Mouse (Mus musculus) embryo, embryonic 9.5 days (tissue): ENCODE data around the gene Fam168a.

ENCODE experiments used
- DNase-seq: peaks from one replicate; pipeline ENCODE4 v3.0.0-alpha.2; 2017; ENCODE audit errors: extremely low spot score

Fam168a gene

GRCm38 (mm10) chr7:100780192-100780591 lies 73.8 kb downstream of the Fam168a start:
- DNase-seq: no peak

GRCm38 (mm10) chr7:100784650-100785049 lies 78.2 kb downstream of the Fam168a start:
- DNase-seq: no peak

GRCm38 (mm10) chr7:100785426-100785825 lies 79.0 kb downstream of the Fam168a start:
- DNase-seq: no peak

- DNase-seq: no peak
Observed at GRCm38 (mm10) chr7:100786078-100786477, 79.6 kb downstream of the Fam168a start.

GRCm38 (mm10) chr7:100788291-100788690 lies 81.9 kb downstream of the Fam168a start:
- no peak for DNase-seq

GRCm38 (mm10) chr7:100798810-100799209 lies 92.4 kb downstream of the Fam168a start:
- DNase-seq: no peak

GRCm38 (mm10) chr7:100805391-100805790 lies 99.0 kb downstream of the Fam168a start:
- no peak for DNase-seq

GRCm38 (mm10) chr7:100811912-100812311 lies 105.5 kb downstream of the Fam168a start:
- no peak for DNase-seq

- DNase-seq: no peak
Observed at GRCm38 (mm10) chr7:100812641-100813040, 106.2 kb downstream of the Fam168a start.

- peak; percentile 19 for DNase-seq
Observed at GRCm38 (mm10) chr7:100815900-100816570, 109.6 kb downstream of the Fam168a start.

GRCm38 (mm10) chr7:100816759-100817441 lies 110.5 kb downstream of the Fam168a start:
- DNase-seq: no peak

- no peak for DNase-seq
Observed at GRCm38 (mm10) chr7:100817442-100817760, 111.0 kb downstream of the Fam168a start.

GRCm38 (mm10) chr7:100818401-100819064 lies 112.1 kb downstream of the Fam168a start:
- DNase-seq: no peak

GRCm38 (mm10) chr7:100824661-100825060 lies 118.2 kb downstream of the Fam168a start:
- no peak for DNase-seq

- no peak for DNase-seq
Observed at GRCm38 (mm10) chr7:100828549-100828948, 122.1 kb downstream of the Fam168a start.

- DNase-seq: no peak
Observed at GRCm38 (mm10) chr7:100833859-100834258, 127.4 kb downstream of the Fam168a start.

GRCm38 (mm10) chr7:100835168-100835567 lies 128.7 kb downstream of the Fam168a start:
- no peak for DNase-seq

- DNase-seq: no peak
Observed at GRCm38 (mm10) chr7:100835711-100836110, 129.3 kb downstream of the Fam168a start.

GRCm38 (mm10) chr7:100836657-100837056 lies 130.2 kb downstream of the Fam168a start:
- DNase-seq: no peak

GRCm38 (mm10) chr7:100837701-100838100 lies 131.3 kb downstream of the Fam168a start:
- no peak for DNase-seq

- DNase-seq: no peak
Observed at GRCm38 (mm10) chr7:100839632-100840402, 133.4 kb downstream of the Fam168a start.

- DNase-seq: no peak
Observed at GRCm38 (mm10) chr7:100840906-100841305, 134.5 kb downstream of the Fam168a start.
